In the genomic region with DNA sequence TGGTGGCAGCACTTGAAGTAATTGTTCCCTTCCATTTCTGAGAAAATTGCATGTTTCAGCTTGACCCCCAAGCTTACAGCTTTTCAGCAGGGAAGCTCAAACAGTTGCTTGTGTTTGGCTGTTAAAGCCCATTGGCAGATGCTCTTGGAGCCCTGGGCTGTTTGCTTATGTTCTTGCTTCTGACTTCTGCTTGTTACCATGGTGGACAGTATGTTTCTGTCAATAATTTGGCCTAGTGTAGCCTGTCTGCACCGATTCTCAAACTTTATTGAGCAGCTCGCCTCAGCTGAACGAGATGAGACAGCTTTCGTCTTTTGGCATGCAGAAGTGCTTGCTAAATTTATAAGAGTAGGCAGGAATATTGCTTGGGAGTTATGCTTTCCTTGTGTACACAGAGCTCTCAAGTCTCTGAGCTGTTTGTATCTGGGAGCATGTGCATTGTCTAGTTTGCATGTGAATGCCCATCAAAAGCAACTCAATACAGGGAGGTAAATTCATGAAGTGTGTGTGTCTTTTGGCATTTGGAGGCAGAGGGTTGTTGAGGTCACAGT, we compare ENCODE assay signal across 10 mouse cellular contexts.
DNase-seq lines count a peak whose midpoint lies in the region; ATAC-seq and TF ChIP-seq lines count a peak whose summit lies in the region.
"Had no signal": no experiment of that assay in that cellular context is flagged by ENCODE, and none has a peak within 500 bp of the region (broad histone marks: within the 10 kb centered on the region; RNA-seq: fewer than 3 reads in every experiment).

No protein-coding gene starts in this region.

- TF ChIP-seq POLR2A in thymus, adult 2 months (IDR thresholded peaks at IDR 0.05; ENCODE audit: control insufficient read depth, extremely low read depth, insufficient read depth, low read length, poor library complexity) = no peak

- TF ChIP-seq CTCF in forebrain, postnatal 0 days (IDR thresholded peaks at IDR 0.05; ENCODE audit: low read depth) = no peak
- TF ChIP-seq CTCF in thymus, adult 2 months (IDR thresholded peaks at IDR 0.05; ENCODE audit: borderline replicate concordance, control insufficient read depth, extremely low read depth, insufficient read depth, low read length, poor library complexity) = no peak

- WGBS in embryonic facial prominence, embryonic 10.5 days = 63% methylated on average over 4 of the region's 4 CpGs
- 20% methylated on average over 4 of the region's 4 CpGs for WGBS in forebrain, postnatal 0 days
- WGBS in midbrain, embryonic 11.5 days = 45% methylated on average over 4 of the region's 4 CpGs
- WGBS in thymus, adult 2 months = 85% methylated on average over 4 of the region's 4 CpGs

- H3K4me2 ChIP-seq in forebrain, postnatal 0 days (ENCODE audit: low read depth) = no peak overlapping the region
- H3K4me2 ChIP-seq in midbrain, embryonic 11.5 days = peak overlapping the region; percentile 21; the same call in 1 of the 2 replicates
- H3K4me2 ChIP-seq: heart, embryonic 13.5 days had no signal

- peaks cover 100% of the 10 kb centered on the region for H3K4me1 ChIP-seq in embryonic facial prominence, embryonic 10.5 days
- H3K4me1 ChIP-seq in forebrain, postnatal 0 days (ENCODE audit: insufficient read depth) = peaks cover 13% of the 10 kb centered on the region
- peaks cover 58% of the 10 kb centered on the region for H3K4me1 ChIP-seq in midbrain, embryonic 11.5 days (ENCODE audit: control insufficient read depth, insufficient read depth, low read length)
- H3K4me1 ChIP-seq in thymus, adult 2 months (replicated peaks; ENCODE audit: control insufficient read depth, insufficient read depth, low read length) = no peaks in the 10 kb centered on the region

- ATAC-seq in forebrain, postnatal 0 days = peak; percentile 71
- no peak for ATAC-seq in midbrain, embryonic 11.5 days (ENCODE audit: low FRiP score)

- no peak overlapping the region for H3K9ac ChIP-seq in forebrain, postnatal 0 days
- H3K9ac ChIP-seq in midbrain, embryonic 11.5 days (ENCODE audit: low read length) = no peak overlapping the region; the same call in 1 of the 2 replicates
- H3K9ac ChIP-seq: heart, embryonic 13.5 days had no signal

- DNase-seq in heart, postnatal 10 days = peak; percentile 22 to 24
- DNase-seq in heart, adult 8-10 months (ENCODE audit: low spot score) = no peak
- DNase-seq in embryonic facial prominence, embryonic 10.5 days (ENCODE audit: low spot score) = no peak
- DNase-seq in forebrain, postnatal 0 days = peak; percentile 51
- DNase-seq in midbrain, embryonic 11.5 days (ENCODE audit: low spot score, missing footprints) = no peak
- DNase-seq in yolk sac, embryonic 10.5 days (ENCODE audit: low spot score) = no peak
- DNase-seq in thymus, adult 2 months = no peak
- no peak for DNase-seq in urinary bladder, postnatal 14 days (ENCODE audit: low spot score)
- DNase-seq: kidney, adult 8-10 months had no signal

- no peaks in the 10 kb centered on the region for H3K9me3 ChIP-seq in embryonic facial prominence, embryonic 10.5 days
- H3K9me3 ChIP-seq in forebrain, postnatal 0 days (ENCODE audit: low read length) = no peaks in the 10 kb centered on the region
- H3K9me3 ChIP-seq in midbrain, embryonic 11.5 days (ENCODE audit: control insufficient read depth, low read length) = no peaks in the 10 kb centered on the region
- H3K9me3 ChIP-seq: heart, embryonic 13.5 days had no signal

- H3K27me3 ChIP-seq in embryonic facial prominence, embryonic 10.5 days (replicated peaks; ENCODE audit: low read depth, poor library complexity, severe bottlenecking) = no peaks in the 10 kb centered on the region
- no peaks in the 10 kb centered on the region for H3K27me3 ChIP-seq in forebrain, postnatal 0 days (ENCODE audit: insufficient read depth, low read length)
- no peaks in the 10 kb centered on the region; the same call in 1 of the 2 replicates for H3K27me3 ChIP-seq in midbrain, embryonic 11.5 days (ENCODE audit: control insufficient read depth, insufficient read depth, low read length)
- H3K27me3 ChIP-seq in thymus, adult 2 months (ENCODE audit: control insufficient read depth, insufficient read depth, low read length) = no peaks in the 10 kb centered on the region
- H3K27me3 ChIP-seq: heart, embryonic 13.5 days had no signal

- peak overlapping the region; percentile 59 for H3K27ac ChIP-seq in embryonic facial prominence, embryonic 10.5 days (replicated peaks)
- H3K27ac ChIP-seq in forebrain, postnatal 0 days (ENCODE audit: low read depth, low read length) = no peak overlapping the region
- H3K27ac ChIP-seq in midbrain, embryonic 11.5 days (ENCODE audit: low read depth, low read length) = peak overlapping the region; percentile 62; the same call in 1 of the 2 replicates
- no peak overlapping the region for H3K27ac ChIP-seq in thymus, adult 2 months (ENCODE audit: control insufficient read depth, insufficient read depth, low read length)
- H3K27ac ChIP-seq: heart, embryonic 13.5 days had no signal

- H3K36me3 ChIP-seq in embryonic facial prominence, embryonic 10.5 days (replicated peaks) = peaks cover 8% of the 10 kb centered on the region; the same call in 1 of the 2 replicates
- H3K36me3 ChIP-seq in forebrain, postnatal 0 days (ENCODE audit: insufficient read depth) = no peaks in the 10 kb centered on the region
- no peaks in the 10 kb centered on the region for H3K36me3 ChIP-seq in midbrain, embryonic 11.5 days (ENCODE audit: control insufficient read depth, insufficient read depth, low read length)
- H3K36me3 ChIP-seq in thymus, adult 2 months (ENCODE audit: control insufficient read depth, insufficient read depth, low read length) = no peaks in the 10 kb centered on the region

- no peak overlapping the region; the same call in 1 of the 2 replicates for H3K4me3 ChIP-seq in embryonic facial prominence, embryonic 10.5 days
- no peak overlapping the region for H3K4me3 ChIP-seq in forebrain, postnatal 0 days (ENCODE audit: low read depth, low read length)
- no peak overlapping the region for H3K4me3 ChIP-seq in midbrain, embryonic 11.5 days (ENCODE audit: low read depth, low read length)
- no peak overlapping the region for H3K4me3 ChIP-seq in thymus, adult 2 months (ENCODE audit: control insufficient read depth, insufficient read depth, low read length)
- H3K4me3 ChIP-seq: heart, embryonic 13.5 days had no signal

- intact Hi-C loops in heart, postnatal 10 days (cut with DNase I) = no loop called here

Comparison
In these comparisons a context has a peak if more than half of its experiments do, and no peak if none do; other contexts are left out.
1. DNase-seq: peak in heart, postnatal 10 days (2 of 2) and forebrain, postnatal 0 days (single experiment); none in heart, adult 8-10 months (single experiment), embryonic facial prominence, embryonic 10.5 days (single experiment), midbrain, embryonic 11.5 days (single experiment), yolk sac, embryonic 10.5 days (single experiment), thymus, adult 2 months (single experiment) and urinary bladder, postnatal 14 days (single experiment).
2. H3K27ac ChIP-seq: peak in embryonic facial prominence, embryonic 10.5 days (single experiment) and midbrain, embryonic 11.5 days (single experiment); none in forebrain, postnatal 0 days (single experiment) and thymus, adult 2 months (single experiment).